Mouse (Mus musculus): ENCODE data around the gene Agl. TPM values are rescaled to one million over a fixed set of nuclear protein-coding genes. Genes with fewer than 3 reads are reported as not detected.

Agl gene
- polyA plus RNA-seq, 1 experiment from 2014 or later: 15.6 TPM

GRCm38 (mm10) chr3:116726807-116727206, 81.2 kb downstream of the Agl start:
- H3K27me3 ChIP-seq (ENCODE audit: control insufficient read depth, insufficient read depth, low read length): no peaks in the 10 kb centered on the region
- no peak overlapping the region for H3K4me3 ChIP-seq (ENCODE audit: low read depth, low read length)
- H3K9ac ChIP-seq (replicated peaks; ENCODE audit: low read length): no peak overlapping the region
- H3K4me2 ChIP-seq (ENCODE audit: low read depth, low read length): no peak overlapping the region
- no peak for ATAC-seq (replicated peaks; ENCODE audit: insufficient number of reproducible peaks, low FRiP score, low TSS enrichment, low read depth)
- H3K9me3 ChIP-seq (replicated peaks; ENCODE audit: control insufficient read depth, low read length): no peaks in the 10 kb centered on the region
- H3K4me1 ChIP-seq (ENCODE audit: control insufficient read depth, insufficient read depth, low read length): no peaks in the 10 kb centered on the region
- DNase-seq (ENCODE audit: low spot score): no peak
- 73% methylated on average over 9 of the region's 9 CpGs for WGBS
- no peak overlapping the region for H3K27ac ChIP-seq (replicated peaks; ENCODE audit: low read depth, low read length)
- no peaks in the 10 kb centered on the region for H3K36me3 ChIP-seq (replicated peaks; ENCODE audit: control insufficient read depth, insufficient read depth, low read depth, low read length)

- H3K27ac ChIP-seq (replicated peaks; ENCODE audit: low read depth, low read length): no peak overlapping the region
- DNase-seq (ENCODE audit: low spot score) (no peak), ATAC-seq (replicated peaks; ENCODE audit: insufficient number of reproducible peaks, low FRiP score, low TSS enrichment, low read depth) (no peak)
- H3K36me3 ChIP-seq (replicated peaks; ENCODE audit: control insufficient read depth, insufficient read depth, low read depth, low read length): no peaks in the 10 kb centered on the region
- no peaks in the 10 kb centered on the region for H3K27me3 ChIP-seq (ENCODE audit: control insufficient read depth, insufficient read depth, low read length)
- no peaks in the 10 kb centered on the region for H3K4me1 ChIP-seq (ENCODE audit: control insufficient read depth, insufficient read depth, low read length)
- no peak overlapping the region for H3K9ac ChIP-seq (replicated peaks; ENCODE audit: low read length)
- no peak overlapping the region for H3K4me2 ChIP-seq (ENCODE audit: low read depth, low read length)
- no peaks in the 10 kb centered on the region for H3K9me3 ChIP-seq (replicated peaks; ENCODE audit: control insufficient read depth, low read length)
- no peak overlapping the region for H3K4me3 ChIP-seq (ENCODE audit: low read depth, low read length)
- WGBS: 57% methylated on average over 10 of the region's 10 CpGs
Observed at GRCm38 (mm10) chr3:116723496-116724481, 84.2 kb downstream of the Agl start.

- no peaks in the 10 kb centered on the region for H3K27me3 ChIP-seq (ENCODE audit: control insufficient read depth, insufficient read depth, low read length)
- H3K9me3 ChIP-seq (replicated peaks; ENCODE audit: control insufficient read depth, low read length): no peaks in the 10 kb centered on the region
- H3K9ac ChIP-seq (replicated peaks; ENCODE audit: low read length): no peak overlapping the region
- no peaks in the 10 kb centered on the region for H3K36me3 ChIP-seq (replicated peaks; ENCODE audit: control insufficient read depth, insufficient read depth, low read depth, low read length)
- no peak overlapping the region for H3K4me3 ChIP-seq (ENCODE audit: low read depth, low read length)
- 79% methylated on average over 4 of the region's 4 CpGs for WGBS
- no peaks in the 10 kb centered on the region for H3K4me1 ChIP-seq (ENCODE audit: control insufficient read depth, insufficient read depth, low read length)
- no peak overlapping the region for H3K27ac ChIP-seq (replicated peaks; ENCODE audit: low read depth, low read length)
- no peak for DNase-seq (ENCODE audit: low spot score)
- no peak for ATAC-seq (replicated peaks; ENCODE audit: insufficient number of reproducible peaks, low FRiP score, low TSS enrichment, low read depth)
- H3K4me2 ChIP-seq (ENCODE audit: low read depth, low read length): no peak overlapping the region
Observed at GRCm38 (mm10) chr3:116722980-116723379, 85.0 kb downstream of the Agl start.

- ATAC-seq (replicated peaks; ENCODE audit: insufficient number of reproducible peaks, low FRiP score, low TSS enrichment, low read depth): no peak
- Histone ChIP-seq H3K27me3 (ENCODE audit: control insufficient read depth, insufficient read depth, low read length) (no peaks in the 10 kb centered on the region), H3K9me3 (replicated peaks; ENCODE audit: control insufficient read depth, low read length) (no peaks in the 10 kb centered on the region), H3K4me3 (ENCODE audit: low read depth, low read length) (no peak overlapping the region), H3K4me1 (ENCODE audit: control insufficient read depth, insufficient read depth, low read length) (no peaks in the 10 kb centered on the region), H3K4me2 (ENCODE audit: low read depth, low read length) (no peak overlapping the region), H3K27ac (replicated peaks; ENCODE audit: low read depth, low read length) (no peak overlapping the region), H3K36me3 (replicated peaks; ENCODE audit: control insufficient read depth, insufficient read depth, low read depth, low read length) (no peaks in the 10 kb centered on the region), H3K9ac (replicated peaks; ENCODE audit: low read length) (no peak overlapping the region)
- DNase-seq (ENCODE audit: low spot score): no peak
- 63% methylated on average over 3 of the region's 3 CpGs for WGBS
Observed at GRCm38 (mm10) chr3:116718951-116719350, 89.0 kb downstream of the Agl start.

- Histone ChIP-seq H3K4me1 (ENCODE audit: control insufficient read depth, insufficient read depth, low read length) (no peaks in the 10 kb centered on the region), H3K36me3 (replicated peaks; ENCODE audit: control insufficient read depth, insufficient read depth, low read depth, low read length) (no peaks in the 10 kb centered on the region), H3K4me2 (ENCODE audit: low read depth, low read length) (no peak overlapping the region), H3K27me3 (ENCODE audit: control insufficient read depth, insufficient read depth, low read length) (no peaks in the 10 kb centered on the region), H3K9me3 (replicated peaks; ENCODE audit: control insufficient read depth, low read length) (no peaks in the 10 kb centered on the region), H3K4me3 (ENCODE audit: low read depth, low read length) (no peak overlapping the region), H3K9ac (replicated peaks; ENCODE audit: low read length) (no peak overlapping the region), H3K27ac (replicated peaks; ENCODE audit: low read depth, low read length) (no peak overlapping the region)
- ATAC-seq (replicated peaks; ENCODE audit: insufficient number of reproducible peaks, low FRiP score, low TSS enrichment, low read depth) (no peak), DNase-seq (ENCODE audit: low spot score) (no peak)
- 33% methylated on average over 5 of the region's 5 CpGs for WGBS
Observed at GRCm38 (mm10) chr3:116713031-116713430, 94.9 kb downstream of the Agl start.

- H3K4me1 ChIP-seq (ENCODE audit: control insufficient read depth, insufficient read depth, low read length): no peaks in the 10 kb centered on the region
- H3K4me3 ChIP-seq (ENCODE audit: low read depth, low read length): peak within 1 kb of the TSS; percentile 88
- H3K27ac ChIP-seq (replicated peaks; ENCODE audit: low read depth, low read length): peak within 1 kb of the TSS; percentile 47; the same call in 1 of the 2 replicates
- peak within 1 kb of the TSS; percentile 82 for H3K4me2 ChIP-seq (ENCODE audit: low read depth, low read length)
- H3K27me3 ChIP-seq (ENCODE audit: control insufficient read depth, insufficient read depth, low read length): no peaks in the 10 kb centered on the region
- DNase-seq (ENCODE audit: low spot score): no peak
- no peak for ATAC-seq (replicated peaks; ENCODE audit: insufficient number of reproducible peaks, low FRiP score, low TSS enrichment, low read depth)
- 4% methylated on average over 8 of the region's 8 CpGs for WGBS
- peak within 1 kb of the TSS; percentile 94 for H3K9ac ChIP-seq (replicated peaks; ENCODE audit: low read length)
- H3K36me3 ChIP-seq (replicated peaks; ENCODE audit: control insufficient read depth, insufficient read depth, low read depth, low read length): no peaks in the 10 kb centered on the region
- H3K9me3 ChIP-seq (replicated peaks; ENCODE audit: control insufficient read depth, low read length): no peaks in the 10 kb centered on the region
Observed at GRCm38 (mm10) chr3:116712436-116712881, 95.5 kb downstream of the Agl start, which contains the start of gene Slc35a3. Gene Slc35a3 (minus strand): TSS chr3:116712831.

- ATAC-seq (replicated peaks; ENCODE audit: insufficient number of reproducible peaks, low FRiP score, low TSS enrichment, low read depth): peak; percentile 88
- peak; percentile 73 for DNase-seq (ENCODE audit: low spot score)
- under 1% methylated on average over 85 of the region's 85 CpGs for WGBS
- Histone ChIP-seq H3K4me3 (ENCODE audit: low read depth, low read length) (peak overlapping the region; percentile 88), H3K36me3 (replicated peaks; ENCODE audit: control insufficient read depth, insufficient read depth, low read depth, low read length) (no peaks in the 10 kb centered on the region), H3K27ac (replicated peaks; ENCODE audit: low read depth, low read length) (peak overlapping the region; percentile 47; the same call in 1 of the 2 replicates), H3K4me2 (ENCODE audit: low read depth, low read length) (peak overlapping the region; percentile 82), H3K4me1 (ENCODE audit: control insufficient read depth, insufficient read depth, low read length) (no peaks in the 10 kb centered on the region), H3K27me3 (ENCODE audit: control insufficient read depth, insufficient read depth, low read length) (no peaks in the 10 kb centered on the region), H3K9me3 (replicated peaks; ENCODE audit: control insufficient read depth, low read length) (no peaks in the 10 kb centered on the region), H3K9ac (replicated peaks; ENCODE audit: low read length) (peak overlapping the region; percentile 94)
Observed at GRCm38 (mm10) chr3:116711624-116712435, 96.1 kb downstream of the Agl start.

Data from embryonic facial prominence, embryonic 11.5 days (tissue).